ENCODE assay signal across 8 mouse cellular contexts in the genomic region with DNA sequence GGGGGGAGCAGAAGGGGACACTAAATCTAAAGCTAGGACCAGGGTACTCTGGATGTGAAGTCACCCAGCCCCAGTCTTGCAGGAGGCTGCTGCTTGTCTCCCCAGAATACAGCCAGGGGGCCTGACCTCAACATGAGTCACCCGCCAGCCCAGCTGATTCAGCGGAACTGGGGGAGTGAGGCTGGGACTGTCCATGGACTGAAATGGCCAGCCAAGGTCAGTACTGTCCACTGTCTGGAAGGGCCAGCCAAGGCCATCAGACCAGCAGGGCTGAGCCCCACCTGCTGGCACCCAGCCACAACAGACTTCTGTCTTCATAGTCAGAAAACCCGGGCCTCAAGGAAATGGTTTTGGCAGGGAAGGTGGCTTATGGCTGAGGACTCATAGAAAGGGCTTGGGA. TPM values are rescaled to one million over a fixed set of nuclear protein-coding genes. Genes with fewer than 3 reads are reported as not detected.
A peak's percentile ranks its signal among the peaks of the same experiment; 100 is the strongest.
DNase-seq lines count a peak whose midpoint lies in the region; ATAC-seq and TF ChIP-seq lines count a peak whose summit lies in the region.

No protein-coding gene starts in this region.

- H3K4me2 ChIP-seq in embryonic facial prominence, embryonic 13.5 days, result no peak overlapping the region
- no peak overlapping the region for H3K4me2 ChIP-seq in heart, embryonic 16.5 days (ENCODE audit: low read depth, low read length)
- H3K4me2 ChIP-seq in stomach, embryonic 14.5 days (replicated peaks; ENCODE audit: low read depth, low read length), result no peak overlapping the region

- no peak overlapping the region for H3K4me3 ChIP-seq in embryonic facial prominence, embryonic 13.5 days
- H3K4me3 ChIP-seq in embryonic facial prominence, embryonic 10.5 days, result no peak overlapping the region
- no peak overlapping the region for H3K4me3 ChIP-seq in heart, embryonic 16.5 days (ENCODE audit: low read length)
- no peak overlapping the region for H3K4me3 ChIP-seq in liver, adult 2 months (ENCODE audit: insufficient read depth, low read depth, low read length)
- no peak overlapping the region for H3K4me3 ChIP-seq in stomach, embryonic 14.5 days (ENCODE audit: low read depth, low read length)

- no peaks in the 10 kb centered on the region for H3K9me3 ChIP-seq in embryonic facial prominence, embryonic 13.5 days
- H3K9me3 ChIP-seq in embryonic facial prominence, embryonic 10.5 days, result no peaks in the 10 kb centered on the region
- H3K9me3 ChIP-seq in heart, embryonic 16.5 days (replicated peaks; ENCODE audit: control insufficient read depth, low read length), result no peaks in the 10 kb centered on the region
- H3K9me3 ChIP-seq in stomach, embryonic 14.5 days (ENCODE audit: control insufficient read depth, low read depth, low read length), result no peaks in the 10 kb centered on the region

- H3K36me3 ChIP-seq in embryonic facial prominence, embryonic 13.5 days, result peaks cover 12% of the 10 kb centered on the region
- no peaks in the 10 kb centered on the region for H3K36me3 ChIP-seq in embryonic facial prominence, embryonic 10.5 days (replicated peaks)
- H3K36me3 ChIP-seq in heart, embryonic 16.5 days (ENCODE audit: control insufficient read depth, insufficient read depth), result no peaks in the 10 kb centered on the region
- H3K36me3 ChIP-seq in liver, adult 2 months (ENCODE audit: control insufficient read depth, insufficient read depth, low read length), result no peaks in the 10 kb centered on the region
- H3K36me3 ChIP-seq in stomach, embryonic 14.5 days (ENCODE audit: control insufficient read depth, insufficient read depth, low read length), result peaks cover 7% of the 10 kb centered on the region; the same call in 1 of the 2 replicates

- H3K79me2 ChIP-seq in liver, adult 2 months (ENCODE audit: control insufficient read depth, insufficient read depth, low read length), result no peaks in the 10 kb centered on the region

- no peak for TF ChIP-seq POLR2A in liver, adult 2 months (IDR thresholded peaks at IDR 0.05; ENCODE audit: extremely low read depth, insufficient read depth, low read length)

- WGBS in embryonic facial prominence, embryonic 13.5 days, result 72% methylated on average over 3 of the region's 3 CpGs
- WGBS in embryonic facial prominence, embryonic 10.5 days, result 72% methylated on average over 3 of the region's 3 CpGs
- WGBS in heart, embryonic 16.5 days, result 58% methylated on average over 3 of the region's 3 CpGs
- 65% methylated on average over 3 of the region's 3 CpGs for WGBS in liver, adult 2 months
- 59% methylated on average over 3 of the region's 3 CpGs for WGBS in stomach, embryonic 14.5 days

- no peak for DNase-seq in embryonic facial prominence, embryonic 10.5 days (ENCODE audit: low spot score)
- peak; percentile 98 for DNase-seq in adrenal gland, adult (ENCODE audit: inconsistent age in 2 of 2, low spot score in 1 of 2)
- peak; percentile 43 for DNase-seq in liver, adult 2 months (ENCODE audit: extremely low read depth, low read depth, low spot score)
- DNase-seq in embryo, embryonic 10 days (ENCODE audit: low spot score), result no peak
- DNase-seq in cerebellum, adult 11 months, result no peak

- no peaks in the 10 kb centered on the region for H3K27me3 ChIP-seq in embryonic facial prominence, embryonic 13.5 days
- H3K27me3 ChIP-seq in embryonic facial prominence, embryonic 10.5 days (replicated peaks; ENCODE audit: low read depth, poor library complexity, severe bottlenecking), result no peaks in the 10 kb centered on the region; the same call in 1 of the 2 replicates
- H3K27me3 ChIP-seq in heart, embryonic 16.5 days (ENCODE audit: control insufficient read depth, insufficient read depth, low read length), result no peaks in the 10 kb centered on the region
- no peaks in the 10 kb centered on the region for H3K27me3 ChIP-seq in liver, adult 2 months (ENCODE audit: control insufficient read depth, insufficient read depth, low read length)
- H3K27me3 ChIP-seq in stomach, embryonic 14.5 days (ENCODE audit: control insufficient read depth, insufficient read depth, low read length), result no peaks in the 10 kb centered on the region

- no peaks in the 10 kb centered on the region for H3K4me1 ChIP-seq in embryonic facial prominence, embryonic 13.5 days
- no peaks in the 10 kb centered on the region; the same call in 1 of the 2 replicates for H3K4me1 ChIP-seq in embryonic facial prominence, embryonic 10.5 days
- H3K4me1 ChIP-seq in heart, embryonic 16.5 days (ENCODE audit: control insufficient read depth, insufficient read depth, low read length), result peaks cover 12% of the 10 kb centered on the region; the same call in 1 of the 2 replicates
- H3K4me1 ChIP-seq in liver, adult 2 months (ENCODE audit: control insufficient read depth, insufficient read depth, low read length), result peaks cover 5% of the 10 kb centered on the region; the same call in 1 of the 2 replicates
- H3K4me1 ChIP-seq in stomach, embryonic 14.5 days (ENCODE audit: control insufficient read depth, insufficient read depth, low read length), result no peaks in the 10 kb centered on the region

- no peak overlapping the region for H3K9ac ChIP-seq in embryonic facial prominence, embryonic 13.5 days
- no peak overlapping the region for H3K9ac ChIP-seq in heart, embryonic 16.5 days (ENCODE audit: low read length)
- H3K9ac ChIP-seq in liver, adult 2 months (ENCODE audit: low read depth, low read length), result no peak overlapping the region
- no peak overlapping the region for H3K9ac ChIP-seq in stomach, embryonic 14.5 days (replicated peaks; ENCODE audit: low read depth, low read length)

- no peak for TF ChIP-seq CTCF in liver, adult 2 months (IDR thresholded peaks at IDR 0.05; ENCODE audit: low read depth, low read length)

- 0 out of 2 replicates have a peak, but pooled peaks have one; percentile 44 for ATAC-seq in embryonic facial prominence, embryonic 13.5 days (ENCODE audit: insufficient number of reproducible peaks, insufficient read depth, low FRiP score, low TSS enrichment, low read depth)
- ATAC-seq in heart, embryonic 16.5 days (replicated peaks; ENCODE audit: extremely low read depth, insufficient read depth, low FRiP score), result peak; percentile 50; the same call in 1 of the 2 replicates
- ATAC-seq in stomach, embryonic 14.5 days (ENCODE audit: insufficient number of reproducible peaks, insufficient read depth, low FRiP score, low read depth), result peak; percentile 33; the same call in 1 of the 2 replicates

- no peak overlapping the region for H3K27ac ChIP-seq in embryonic facial prominence, embryonic 13.5 days
- H3K27ac ChIP-seq in embryonic facial prominence, embryonic 10.5 days (replicated peaks), result no peak overlapping the region
- no peak overlapping the region for H3K27ac ChIP-seq in heart, embryonic 16.5 days (ENCODE audit: low read length)
- peak overlapping the region; percentile 15; the same call in 1 of the 2 replicates for H3K27ac ChIP-seq in liver, adult 2 months (replicated peaks; ENCODE audit: insufficient read depth, low read depth, low read length)
- no peak overlapping the region for H3K27ac ChIP-seq in stomach, embryonic 14.5 days (ENCODE audit: low read length)

RNA-seq across cellular contexts. Expression of gene Pdgfa, which starts 17.9 kb away (rescaled TPM):
- 58.6 and 58.8 TPM in 2 replicates for polyA plus RNA-seq in embryonic facial prominence, embryonic 13.5 days (2015; fragmentation: Nextera tagmentation; extraction: Ambion mirVana)
- 30.8 and 33.5 TPM in 2 replicates for polyA plus RNA-seq in embryonic facial prominence, embryonic 10.5 days (2016; fragmentation: Nextera tagmentation; extraction: Ambion mirVana)
- polyA plus RNA-seq in heart, embryonic 16.5 days (2015; fragmentation: Nextera tagmentation; extraction: Ambion mirVana), result 54.0 and 56.0 TPM in 2 replicates
- total RNA-seq in liver, adult 2 months (2014; rRNA removed), result 2.8 and 3.2 TPM in 2 replicates
- polyA plus RNA-seq in liver, adult 2 months (2012; rRNA removed), result 1.8 and 3.4 TPM in 2 replicates
- polyA plus RNA-seq in stomach, embryonic 14.5 days (2014; fragmentation: Nextera tagmentation; extraction: Ambion mirVana), result 61.2 and 66.6 TPM in 2 replicates

Comparison
In these comparisons a context has a peak if more than half of its experiments do, and no peak if none do; other contexts are left out.
1. DNase-seq: peak in adrenal gland, adult (2 of 2) and liver, adult 2 months (single experiment); none in embryonic facial prominence, embryonic 10.5 days (single experiment), embryo, embryonic 10 days (single experiment) and cerebellum, adult 11 months (single experiment).
2. Peak in every context shown above with its lines, with median percentiles within 50 percentile points of each other: ATAC-seq.